Mouse (Mus musculus) liver, embryonic 15.5 days (tissue): ENCODE results near the gene Aacs. TPM values are rescaled to one million over a fixed set of nuclear protein-coding genes. Genes with fewer than 3 reads are reported as not detected.

ENCODE experiments used
- ATAC-seq: fragments of 200-750 bp; cut with Nextera tagmentation; 2 replicates; pipeline ENCODE4 v1.8.0; 2017; ENCODE audit warnings: moderate number of reproducible peaks, mild to moderate bottlenecking, moderate library complexity; ENCODE audit not compliant: insufficient read depth
- H3K27ac ChIP-seq: fragments of 300-500 bp; sonication (generic); replicated peaks from 2 replicates; pipeline ENCODE4 v1.5.1; 2015; ENCODE audit warnings: mild to moderate bottlenecking, inconsistent platforms
- H3K27me3 ChIP-seq: fragments of 300-500 bp; sonication (generic); 2 replicates; pipeline ENCODE4 v1.6.1; 2015; ENCODE audit warnings: mild to moderate bottlenecking, inconsistent platforms
- H3K36me3 ChIP-seq: fragments of 300-500 bp; sonication (generic); replicated peaks from 2 replicates; pipeline ENCODE4 v1.6.1; 2015; ENCODE audit warnings: moderate library complexity, mild to moderate bottlenecking, inconsistent platforms
- H3K4me1 ChIP-seq: fragments of 300-500 bp; sonication (generic); replicated peaks from 2 replicates; pipeline ENCODE4 v1.6.1; 2015; ENCODE audit warnings: inconsistent platforms
- H3K4me2 ChIP-seq: fragments of 300-500 bp; sonication (generic); 2 replicates; pipeline ENCODE4 v1.6.1; 2015; ENCODE audit warnings: moderate library complexity, mild to moderate bottlenecking, inconsistent platforms
- H3K4me3 ChIP-seq: fragments of 300-500 bp; sonication (generic); replicated peaks from 2 replicates; pipeline ENCODE4 v1.5.1; 2015; ENCODE audit warnings: mild to moderate bottlenecking, inconsistent platforms
- H3K9ac ChIP-seq: fragments of 300-500 bp; sonication (generic); 2 replicates; pipeline ENCODE4 v1.6.1; 2015; ENCODE audit warnings: moderate library complexity, mild to moderate bottlenecking, inconsistent platforms
- H3K9me3 ChIP-seq: fragments of 300-500 bp; sonication (generic); replicated peaks from 2 replicates; pipeline ENCODE4 v1.6.1; 2016; ENCODE audit warnings: inconsistent platforms
- WGBS: fragments of 180-500 bp; shearing (Covaris S2); methylation state at CpG from one replicate; pipeline ENCODE4 v1.1.7; 2015; ENCODE audit warnings: mixed read lengths; ENCODE audit not compliant: insufficient replicate concordance; 5-methylcytosine and 5-hydroxymethylcytosine counted together
- microRNA-seq: library from miRNA; unstranded; fragments of <30 nt; microRNA quantifications from one replicate; pipeline ENCODE4, GENCODE M21; 2016
- polyA plus RNA-seq: library from polyadenylated mRNA; unstranded; fragments of >200 nt; fragmentation: Nextera tagmentation; extraction: Ambion mirVana; gene quantifications from 2 replicates; pipeline ENCODE4 v1.2.1, GENCODE M21; 2015

Aacs gene
- polyA plus RNA-seq, 1 experiment from 2014 or later = 18.7 TPM

- no peaks in the 10 kb centered on the region for H3K9me3 ChIP-seq
- H3K4me1 ChIP-seq = no peaks in the 10 kb centered on the region
- peaks cover 75% of the 10 kb centered on the region for H3K27me3 ChIP-seq
- no peak overlapping the region for H3K27ac ChIP-seq
- H3K9ac ChIP-seq = no peak overlapping the region
- H3K36me3 ChIP-seq = no peaks in the 10 kb centered on the region
- H3K4me3 ChIP-seq = no peak overlapping the region
- H3K4me2 ChIP-seq = no peak overlapping the region
- WGBS = 6% methylated on average over 7 of the region's 7 CpGs
- ATAC-seq = no peak
Measured at GRCm38 (mm10) chr5:125534168-125534610, 58.6 kb downstream of the Aacs start.

- Histone ChIP-seq H3K27me3 (peaks cover 69% of the 10 kb centered on the region), H3K9ac (no peak overlapping the region), H3K4me1 (no peaks in the 10 kb centered on the region), H3K27ac (no peak overlapping the region), H3K9me3 (no peaks in the 10 kb centered on the region), H3K4me2 (no peak overlapping the region), H3K36me3 (no peaks in the 10 kb centered on the region), H3K4me3 (no peak overlapping the region)
- ATAC-seq = no peak
- WGBS = 3% methylated on average over 26 of the region's 26 CpGs
Measured at GRCm38 (mm10) chr5:125534611-125535324, 59.2 kb downstream of the Aacs start.

GRCm38 (mm10) chr5:125545090-125545489, 69.5 kb downstream of the Aacs start:
- no peak overlapping the region for H3K9ac ChIP-seq
- WGBS = 62% methylated on average over 2 of the region's 2 CpGs
- H3K4me1 ChIP-seq = no peaks in the 10 kb centered on the region
- no peak overlapping the region for H3K4me3 ChIP-seq
- no peaks in the 10 kb centered on the region for H3K27me3 ChIP-seq
- H3K4me2 ChIP-seq = no peak overlapping the region
- ATAC-seq = no peak
- no peaks in the 10 kb centered on the region for H3K9me3 ChIP-seq
- H3K27ac ChIP-seq = no peak overlapping the region
- H3K36me3 ChIP-seq = no peaks in the 10 kb centered on the region

GRCm38 (mm10) chr5:125546293-125546692, 70.7 kb downstream of the Aacs start:
- no peaks in the 10 kb centered on the region for H3K9me3 ChIP-seq
- no peak overlapping the region for H3K27ac ChIP-seq
- no peak overlapping the region for H3K4me3 ChIP-seq
- WGBS = 22% methylated on average over 13 of the region's 13 CpGs
- no peak overlapping the region for H3K9ac ChIP-seq
- no peaks in the 10 kb centered on the region for H3K27me3 ChIP-seq
- no peaks in the 10 kb centered on the region for H3K4me1 ChIP-seq
- no peak for ATAC-seq
- no peak overlapping the region for H3K4me2 ChIP-seq
- no peaks in the 10 kb centered on the region for H3K36me3 ChIP-seq

DNA sequence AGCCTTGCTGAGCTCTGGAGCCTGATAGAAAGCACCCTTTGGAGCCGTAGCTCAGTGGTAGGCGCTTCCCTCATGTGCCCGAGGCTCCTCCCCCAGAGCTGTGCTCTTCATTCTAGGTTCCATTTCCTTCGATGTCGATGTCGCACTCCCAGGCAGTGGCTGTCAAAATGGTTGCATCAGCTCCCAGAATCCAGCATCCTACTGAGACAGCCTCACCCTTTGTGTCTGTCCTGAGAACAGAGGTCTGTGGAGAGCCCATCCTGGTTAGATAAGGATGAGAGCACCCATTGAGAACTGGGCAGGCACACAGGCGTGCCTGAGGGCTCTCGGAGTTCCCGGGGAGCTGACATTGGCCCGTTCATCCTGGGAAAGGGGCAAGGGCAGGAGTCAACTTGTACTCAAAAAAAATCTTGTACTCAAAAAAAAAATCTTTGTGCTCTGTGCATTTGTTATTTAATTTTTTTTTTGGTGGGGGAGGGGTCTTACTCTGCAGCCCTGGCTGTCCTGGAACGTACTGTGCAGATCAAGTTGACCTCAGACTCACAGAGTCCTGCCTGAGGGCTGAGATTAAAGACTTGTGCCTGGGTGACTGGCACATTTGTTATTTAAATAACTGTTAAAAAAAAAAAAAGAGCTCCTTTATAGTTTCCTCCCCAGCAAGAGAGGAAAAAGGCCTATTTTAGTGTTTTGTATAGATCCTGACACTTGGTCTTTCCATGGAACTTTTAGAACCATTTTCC, 74.3 kb downstream of the Aacs start:
- Histone ChIP-seq H3K4me1 (no peaks in the 10 kb centered on the region), H3K4me2 (no peak overlapping the region), H3K9ac (no peak overlapping the region), H3K36me3 (no peaks in the 10 kb centered on the region), H3K4me3 (no peak overlapping the region), H3K27ac (no peak overlapping the region), H3K27me3 (no peaks in the 10 kb centered on the region), H3K9me3 (no peaks in the 10 kb centered on the region)
- no peak for ATAC-seq
- 30% methylated on average over 11 of the region's 11 CpGs for WGBS

DNA sequence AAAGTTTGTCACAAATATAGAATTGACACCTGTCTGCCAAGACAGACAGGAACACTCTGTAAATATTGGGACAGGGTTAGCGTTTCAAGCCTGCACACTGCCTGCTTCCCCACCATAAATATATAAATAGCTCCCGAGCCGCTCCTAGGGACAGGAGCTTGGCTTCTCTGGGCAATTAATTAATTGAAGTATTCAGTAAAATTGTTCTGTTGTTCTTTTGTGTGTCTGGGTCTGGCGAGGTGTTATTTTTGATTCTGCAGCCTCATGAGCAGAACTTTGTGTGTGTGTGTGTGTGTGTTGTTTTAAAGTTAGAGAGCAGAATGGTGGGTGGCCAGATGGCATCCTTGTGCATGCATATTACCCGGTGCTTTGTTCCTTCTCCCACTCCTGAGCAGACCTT, 80.1 kb downstream of the Aacs start:
- 55% methylated on average over 5 of the region's 5 CpGs for WGBS
- H3K4me2 ChIP-seq = no peak overlapping the region

DNA sequence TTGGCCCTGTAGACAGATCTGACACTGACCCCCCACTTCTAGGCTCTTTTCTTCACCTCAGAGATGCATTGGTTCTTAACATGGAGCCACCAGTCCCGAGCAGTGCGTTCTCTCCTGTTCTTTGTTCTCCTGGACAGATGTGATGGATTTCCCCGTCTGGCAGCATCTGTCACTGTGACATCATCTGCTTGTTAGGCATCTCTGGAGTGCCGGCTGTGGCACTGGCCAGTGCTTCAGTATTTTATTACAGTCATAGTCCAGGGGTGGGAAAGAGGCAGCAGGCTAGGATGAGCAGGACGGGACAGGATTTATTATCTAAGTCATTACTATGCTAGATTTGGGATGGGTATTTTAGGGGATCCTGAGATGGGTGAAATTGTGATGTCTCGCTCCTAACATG, 87.9 kb downstream of the Aacs start:
- Histone ChIP-seq H3K27ac (no peak overlapping the region), H3K9me3 (no peaks in the 10 kb centered on the region), H3K4me3 (no peak overlapping the region), H3K4me2 (no peak overlapping the region), H3K36me3 (no peaks in the 10 kb centered on the region), H3K9ac (no peak overlapping the region), H3K4me1 (no peaks in the 10 kb centered on the region), H3K27me3 (no peaks in the 10 kb centered on the region)
- WGBS = 50% methylated on average over 6 of the region's 6 CpGs
- ATAC-seq = no peak

More for the DNA sequence above, 80.1 kb downstream of the Aacs start:
- ATAC-seq = no peak
- H3K9ac ChIP-seq = no peak overlapping the region
- no peak overlapping the region for H3K27ac ChIP-seq
- no peaks in the 10 kb centered on the region for H3K36me3 ChIP-seq
- H3K4me1 ChIP-seq = no peaks in the 10 kb centered on the region
- no peaks in the 10 kb centered on the region for H3K9me3 ChIP-seq
- no peaks in the 10 kb centered on the region for H3K27me3 ChIP-seq
- no peak overlapping the region for H3K4me3 ChIP-seq

DNA sequence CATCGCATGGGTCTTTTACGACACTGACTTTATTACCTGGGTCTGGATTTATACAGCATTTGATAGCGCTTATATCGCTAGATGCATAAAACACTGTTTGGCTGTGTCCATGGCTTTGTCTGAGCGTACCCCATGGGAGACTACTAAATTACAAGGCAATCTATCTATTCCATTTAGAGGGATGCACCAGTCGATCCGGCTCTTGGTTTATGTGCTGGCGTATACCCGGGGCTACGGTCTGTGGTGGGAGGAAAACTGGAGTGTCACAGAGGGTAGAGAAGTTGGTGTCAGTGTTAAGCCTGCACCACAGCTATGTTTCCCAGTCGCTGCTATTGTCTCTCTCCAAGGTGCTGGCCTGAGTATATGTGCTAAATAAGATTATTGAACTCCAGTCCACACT, 90.1 kb downstream of the Aacs start:
- H3K4me1 ChIP-seq = no peaks in the 10 kb centered on the region
- H3K27ac ChIP-seq = no peak overlapping the region
- H3K9ac ChIP-seq = no peak overlapping the region
- no peak for ATAC-seq
- H3K36me3 ChIP-seq = no peaks in the 10 kb centered on the region
- no peaks in the 10 kb centered on the region for H3K9me3 ChIP-seq
- H3K4me3 ChIP-seq = no peak overlapping the region
- no peaks in the 10 kb centered on the region for H3K27me3 ChIP-seq
- H3K4me2 ChIP-seq = no peak overlapping the region
- 66% methylated on average over 11 of the region's 11 CpGs for WGBS

Small RNA genes lying within 50 kb of the gene (microRNA-seq; reads per million reads assigned to microRNA genes)
- gene Gm27551 = not detected

Other genes with a start within 250 kb of the Aacs start
- 76.6 and 87.3 TPM in 2 replicates for gene Scarb1, start 134.7 kb upstream of the Aacs start, polyA plus RNA-seq
- gene Gm10382, start 86.5 kb upstream of the Aacs start, polyA plus RNA-seq = 0.31 and 0.35 TPM in 2 replicates
- gene Ubc, start 85.6 kb upstream of the Aacs start, polyA plus RNA-seq = 563 and 623 TPM in 2 replicates
- gene Dhx37, start 41.7 kb upstream of the Aacs start, polyA plus RNA-seq = 4.8 and 4.9 TPM in 2 replicates
- gene Bri3bp, start 34.2 kb upstream of the Aacs start, polyA plus RNA-seq = 23.5 and 25.8 TPM in 2 replicates
- gene Tmem132b, start 56.0 kb downstream of the Aacs start, polyA plus RNA-seq = not detected in 2 replicates